Mouse (Mus musculus): Measurements from ENCODE around the gene Gal3st2.
A peak's percentile ranks its signal among the peaks of the same experiment; 100 is the strongest.
"Not testable (repeated sequence)": the region's sequence is repeated elsewhere in the genome, so short reads cannot be mapped to it uniquely, and the experiment has no call there.

Gene Gal3st2

DNA sequence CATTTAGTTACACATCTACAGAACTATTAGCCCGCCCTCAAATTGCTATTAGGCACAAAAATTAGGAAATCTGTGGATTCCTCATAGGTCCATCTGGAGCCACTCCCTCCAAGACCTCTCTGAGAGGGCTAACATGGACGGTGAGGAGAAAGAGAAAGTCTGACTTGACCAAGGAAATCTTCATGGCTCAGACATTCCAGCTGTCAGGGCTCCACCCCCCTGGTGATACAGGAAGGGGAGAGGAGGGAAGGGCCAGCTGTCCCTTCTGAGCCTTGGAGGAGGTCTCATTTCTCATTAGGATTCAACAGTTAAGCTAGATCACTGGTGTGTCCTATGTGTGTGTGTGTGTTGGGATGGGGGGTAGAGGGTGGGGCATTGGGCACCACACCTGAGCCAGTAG is at the start of gene Gal3st2:
Gene Gal3st2 (plus strand): TSS at position 259 of the 400 bp plus-strand sequence.
- not testable (repeated sequence) for DNase-seq (ENCODE audit: low spot score)

GRCm38 (mm10) chr1:93811495-93812039 is 49.5 kb upstream of the Gal3st2 start:
- no peak for DNase-seq (ENCODE audit: low spot score)

DNA sequence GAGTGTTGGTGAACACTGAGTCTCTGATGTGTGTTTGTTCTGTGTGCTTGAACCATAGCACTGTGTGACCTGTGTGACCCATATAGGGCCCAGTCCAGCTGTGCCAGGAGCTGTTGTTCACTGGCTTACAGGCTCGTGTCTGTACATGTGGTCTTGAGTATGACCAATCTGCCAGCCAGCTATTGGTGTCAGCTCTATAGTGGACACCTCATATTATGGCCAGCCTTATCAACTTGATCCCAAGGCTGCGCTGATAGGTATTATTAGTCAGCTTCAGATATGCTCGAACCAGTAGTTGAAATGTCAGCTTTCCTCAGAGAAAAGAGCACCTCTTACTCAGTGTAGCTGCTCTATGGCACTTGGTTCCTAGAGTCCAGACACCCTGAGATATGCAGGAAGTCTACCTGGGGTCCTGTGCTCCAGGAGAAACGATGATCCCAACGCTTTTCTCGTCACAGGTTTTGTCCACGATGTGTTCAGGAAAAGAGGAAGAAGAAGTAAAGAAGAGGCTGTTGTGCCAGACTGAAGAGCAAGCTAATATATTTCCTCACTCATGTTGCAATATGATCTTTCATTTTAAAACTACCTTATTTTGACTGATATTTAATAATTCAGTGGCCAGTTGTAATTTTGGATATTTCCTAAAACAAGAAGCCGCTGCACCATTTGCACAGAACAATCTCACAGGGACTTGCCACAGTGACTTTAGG is 43.1 kb upstream of the Gal3st2 start:
- no peak for DNase-seq (ENCODE audit: low spot score)

GRCm38 (mm10) chr1:93818722-93819121 is 42.4 kb upstream of the Gal3st2 start:
- no peak for DNase-seq (ENCODE audit: low spot score)

GRCm38 (mm10) chr1:93823796-93824495 is 37.2 kb upstream of the Gal3st2 start:
- no peak for DNase-seq (ENCODE audit: low spot score)

- no peak for DNase-seq (ENCODE audit: low spot score)
These were observed 36.5 kb upstream of the Gal3st2 start, which contains the start of gene D2hgdh for GRCm38 (mm10) chr1:93824609-93825008. D2hgdh (plus strand) TSS chr1:93824909.

- DNase-seq (ENCODE audit: low spot score) = peak; percentile 95
These were observed 35.9 kb upstream of the Gal3st2 start for GRCm38 (mm10) chr1:93825105-93825674.

- peak; percentile 35 for DNase-seq (ENCODE audit: low spot score)
These were observed 35.2 kb upstream of the Gal3st2 start for GRCm38 (mm10) chr1:93825771-93826539.

DNA sequence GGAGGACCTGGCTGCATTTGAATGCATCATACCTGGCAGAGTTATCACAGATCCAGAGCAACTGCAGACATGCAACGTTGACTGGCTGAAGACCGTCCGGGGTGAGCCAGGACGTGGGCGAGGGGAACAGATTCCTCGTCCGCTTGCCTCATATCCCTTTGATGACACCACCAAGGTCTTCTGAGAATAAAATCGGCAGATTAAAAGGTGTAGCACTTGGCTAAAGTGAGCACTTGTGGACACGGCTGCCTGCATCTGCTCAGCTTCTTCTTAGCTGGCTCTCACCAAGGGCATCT is 34.6 kb upstream of the Gal3st2 start:
- DNase-seq (ENCODE audit: low spot score) = no peak

DNA sequence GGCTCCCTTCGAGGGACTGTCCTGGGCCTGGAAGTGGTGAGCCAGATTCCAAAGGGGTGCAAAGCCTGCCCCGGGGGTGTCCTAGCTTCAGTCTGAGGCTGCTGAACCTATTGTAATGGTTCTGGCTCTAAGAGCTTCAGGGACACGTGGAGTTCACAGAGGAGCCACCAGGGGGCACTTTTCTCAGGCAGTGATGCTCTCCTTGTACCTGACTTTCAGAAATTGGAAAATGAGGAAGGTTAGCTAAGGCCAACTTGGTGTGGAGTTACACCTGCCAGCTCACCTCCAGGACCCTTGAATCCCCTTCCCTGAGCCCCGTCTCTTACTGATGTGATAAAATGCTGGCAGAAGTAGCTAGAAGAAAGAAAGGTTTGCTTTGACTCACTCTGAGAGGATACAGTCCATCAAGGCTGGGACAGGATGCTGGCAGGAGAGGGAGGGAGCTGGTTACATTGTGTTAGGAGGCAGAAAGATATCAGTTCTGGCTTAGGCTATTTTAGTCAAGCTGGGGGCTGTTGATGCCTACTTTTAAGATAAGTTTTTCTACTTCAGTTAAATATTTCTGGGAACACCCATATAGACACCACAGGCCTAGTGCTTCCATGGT is 28.2 kb upstream of the Gal3st2 start:
- DNase-seq (ENCODE audit: low spot score) = not testable (repeated sequence)

GRCm38 (mm10) chr1:93834671-93835150 is 26.4 kb upstream of the Gal3st2 start:
- DNase-seq (ENCODE audit: low spot score) = no peak

GRCm38 (mm10) chr1:93835211-93835610 is 25.9 kb upstream of the Gal3st2 start:
- no peak for DNase-seq (ENCODE audit: low spot score)

DNA sequence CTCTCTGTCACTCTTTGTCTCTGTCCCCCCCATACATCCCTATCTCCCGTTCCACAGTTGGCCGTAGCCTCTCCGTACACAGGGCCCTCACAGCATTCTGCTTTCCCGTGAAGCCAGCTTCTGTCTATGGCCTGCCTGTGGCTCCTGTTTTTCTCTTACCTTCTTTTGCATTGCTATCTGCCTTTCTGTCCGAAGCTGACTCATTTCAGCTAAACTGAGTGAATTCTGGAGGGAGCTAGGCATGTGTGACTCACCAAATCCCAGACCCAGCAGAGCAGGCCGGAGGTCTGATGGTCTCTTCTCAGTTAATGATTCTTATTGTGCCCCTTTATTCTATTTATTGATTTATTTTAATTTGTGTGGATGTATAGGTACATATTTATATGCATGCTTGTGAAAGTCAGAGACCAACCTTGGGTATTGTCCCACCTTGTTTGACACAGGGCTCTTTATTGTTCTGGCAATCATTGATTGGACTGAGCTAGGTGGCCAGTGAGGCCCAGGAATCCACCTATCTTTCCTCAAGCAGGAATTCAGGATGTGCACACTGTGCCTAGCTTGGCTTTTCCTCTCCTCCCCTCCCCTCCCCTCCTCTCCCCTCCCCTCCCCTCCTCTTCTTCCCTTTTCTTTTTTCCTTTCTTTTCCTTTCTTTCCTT is 25.1 kb upstream of the Gal3st2 start:
- DNase-seq (ENCODE audit: low spot score) = no peak

DNA sequence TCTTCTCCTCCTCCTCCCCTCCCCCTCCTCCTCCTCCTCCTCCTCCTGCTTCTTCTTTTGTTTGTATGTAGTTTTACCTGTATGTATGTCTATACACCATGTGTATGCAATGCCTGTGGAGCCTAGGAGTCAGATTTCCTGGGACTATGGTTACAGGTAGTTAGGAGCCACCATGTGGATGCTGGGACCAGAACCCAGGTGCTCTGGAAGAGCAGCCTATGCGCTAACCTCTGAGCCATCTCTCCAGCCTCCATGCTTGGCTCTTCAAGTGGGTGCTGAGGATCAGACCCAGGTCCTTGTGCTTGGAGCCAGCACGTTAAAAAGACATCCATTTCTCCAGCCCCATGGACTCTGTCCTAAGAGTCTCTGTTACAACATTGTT is 24.6 kb upstream of the Gal3st2 start:
- no peak for DNase-seq (ENCODE audit: low spot score)

GRCm38 (mm10) chr1:93837335-93837734 is 23.8 kb upstream of the Gal3st2 start:
- DNase-seq (ENCODE audit: low spot score) = no peak

- DNase-seq (ENCODE audit: low spot score) = not testable (repeated sequence)
These were observed 22.5 kb upstream of the Gal3st2 start for GRCm38 (mm10) chr1:93838569-93838968.

- not testable (repeated sequence) for DNase-seq (ENCODE audit: low spot score)
These were observed 15.2 kb upstream of the Gal3st2 start for GRCm38 (mm10) chr1:93845766-93846366.

- not testable (repeated sequence) for DNase-seq (ENCODE audit: low spot score)
These were observed 5.3 kb upstream of the Gal3st2 start for GRCm38 (mm10) chr1:93855790-93856189.

- DNase-seq (ENCODE audit: low spot score) = no peak
These were observed 3.7 kb upstream of the Gal3st2 start for GRCm38 (mm10) chr1:93857370-93857769.

DNA sequence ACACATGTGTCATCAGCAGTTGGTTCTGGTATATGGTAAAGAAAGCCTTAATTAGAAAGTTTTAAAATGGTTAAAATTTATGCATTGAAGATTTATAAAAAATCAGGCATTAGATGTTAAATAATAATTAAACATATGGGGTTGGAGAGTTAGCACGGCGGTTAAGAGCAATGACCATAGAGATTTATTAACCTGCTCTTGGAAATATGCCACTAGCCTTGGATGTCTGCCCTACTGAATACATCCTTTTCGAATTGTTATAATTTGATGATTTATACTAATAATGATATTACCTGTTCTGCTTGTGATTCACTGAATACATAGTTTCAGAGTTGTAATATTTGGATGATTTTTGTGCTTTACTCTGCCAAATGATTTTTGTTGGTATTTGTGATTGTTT is 3.1 kb upstream of the Gal3st2 start:
- no peak for DNase-seq (ENCODE audit: low spot score)

DNA sequence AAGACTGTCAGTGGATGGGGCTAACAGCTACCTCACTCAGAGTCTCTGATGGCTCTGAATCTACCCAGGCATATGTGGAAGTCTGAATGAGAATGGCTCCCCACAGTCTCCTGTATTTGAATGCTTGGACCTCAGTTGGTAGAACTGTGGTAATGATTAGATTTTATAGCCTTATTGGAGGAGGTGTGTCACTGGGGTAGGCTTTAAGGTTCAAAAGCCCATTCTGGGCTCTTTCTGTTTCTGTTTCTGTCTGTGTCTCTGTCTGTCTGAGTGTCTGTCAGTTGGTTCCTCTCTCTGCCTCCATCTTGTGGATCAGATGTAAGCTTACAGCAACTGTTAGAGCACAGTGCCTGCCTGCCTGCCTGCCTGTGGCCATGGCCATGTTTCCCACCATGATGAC is 1.5 kb upstream of the Gal3st2 start:
- DNase-seq (ENCODE audit: low spot score) = no peak
